Mouse (Mus musculus) T-helper 17 cell (primary cell): ENCODE measurements at regions not wholly inside any gene's neighbourhood (a gene's known extent, or its start where the extent isn't known, plus 50 kb on each side); places are given as distances from the start of the nearest gene placed in this dataset.
"Not testable (repeated sequence)": the region's sequence is repeated elsewhere in the genome, so short reads cannot be mapped to it uniquely, and the experiment has no call there.

Experiments
- in situ Hi-C, 2 experiments: fragments of 300-600 bp; cut with MboI, MseI; formaldehyde crosslinking; loops; 1 replicate in 1 of 2; 2 replicates in 1 of 2; pipeline ENCODE4 v1.15.1; 2025; ENCODE audit warnings: high pct_unique_total_duplicates in 2 of 2

DNA sequence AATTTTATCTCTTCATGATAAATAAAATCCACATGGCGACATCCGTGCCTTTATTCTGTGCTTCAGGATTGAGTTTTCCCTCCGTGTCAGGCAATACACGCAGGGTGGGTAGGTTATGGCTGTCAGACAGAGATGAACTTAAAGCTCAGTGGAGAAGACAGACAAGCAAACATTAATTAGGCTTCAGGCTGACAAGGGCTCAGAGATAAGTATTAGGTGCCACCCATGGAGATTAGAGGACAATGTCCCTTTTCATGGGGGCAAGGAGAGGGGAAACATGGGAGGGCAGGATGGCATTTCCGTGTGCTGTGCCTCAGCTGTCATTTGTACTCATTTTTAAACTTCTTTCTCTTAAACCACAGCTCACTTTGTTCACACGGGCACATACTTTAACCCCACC is 381.0 kb downstream of the Kif2b start:
- in situ Hi-C loops: no loop called here

GRCm38 (mm10) chr11:91167336-91167735 is 410.0 kb downstream of the Kif2b start:
- in situ Hi-C loops: not testable (repeated sequence)

DNA sequence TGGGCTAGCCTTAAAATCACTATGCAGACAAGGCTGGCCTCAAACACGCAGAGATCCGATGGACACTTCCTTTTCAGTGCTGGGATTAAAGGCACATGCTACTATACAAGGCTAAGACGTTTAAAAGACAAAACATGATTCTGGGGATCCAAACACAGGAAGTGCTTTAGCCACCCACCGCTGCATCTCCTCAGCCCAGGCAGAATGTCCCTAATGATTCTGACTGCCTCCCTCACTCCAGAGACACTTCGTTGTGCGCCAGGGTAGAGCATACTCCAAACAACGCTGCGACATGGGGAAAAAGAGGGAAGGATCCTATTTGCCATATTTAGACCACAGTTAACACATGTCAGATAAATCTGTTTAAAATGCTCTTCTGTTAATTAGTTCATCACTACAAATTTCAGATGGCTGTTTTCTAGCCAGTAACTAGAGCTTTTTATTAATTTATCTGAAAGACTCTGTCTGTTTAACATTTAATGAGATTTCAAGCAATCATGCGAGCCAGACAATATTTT is 443.5 kb downstream of the Kif2b start:
- in situ Hi-C loops: no loop called here

DNA sequence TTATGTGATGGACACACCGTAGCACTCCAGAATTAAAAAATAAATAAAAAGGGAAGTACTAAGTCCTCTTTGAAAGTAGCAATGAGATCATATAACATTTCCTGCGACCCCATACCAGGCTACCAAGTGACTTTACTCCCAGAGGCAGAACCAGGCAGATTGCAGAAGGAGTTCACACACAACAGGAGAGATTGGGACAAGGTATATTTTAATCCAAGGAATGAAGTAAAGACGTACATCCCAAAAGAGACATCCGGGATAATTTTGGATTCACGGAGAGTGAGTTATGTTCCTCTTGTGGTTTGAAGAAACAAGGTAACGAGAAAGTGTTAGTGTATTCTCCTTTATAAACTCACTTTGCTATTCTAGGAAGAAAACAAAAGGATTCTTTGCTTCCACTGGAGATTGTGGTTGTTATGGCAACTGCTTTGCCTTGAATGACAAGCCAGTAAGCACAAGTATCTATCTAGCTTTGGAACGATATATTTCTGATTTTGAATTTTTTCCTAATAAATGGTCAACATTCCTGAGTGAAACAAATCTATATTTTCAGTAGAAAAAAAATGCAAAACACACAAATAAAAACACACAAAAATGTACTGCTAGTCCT is 444.5 kb downstream of the Kif2b start:
- in situ Hi-C loops: no loop called here

- in situ Hi-C loops: no loop called here
Observed at GRCm38 (mm10) chr11:91131960-91132359, 443.8 kb upstream of the Tom1l1 start.

- in situ Hi-C loops: loop anchor here in 1 of 2 experiments (5.0 kb wide), 1 partner anchor 84 kb away; no protein-coding TSS in a partner anchor
Observed at GRCm38 (mm10) chr11:91098186-91098585, 410.0 kb upstream of the Tom1l1 start.

DNA sequence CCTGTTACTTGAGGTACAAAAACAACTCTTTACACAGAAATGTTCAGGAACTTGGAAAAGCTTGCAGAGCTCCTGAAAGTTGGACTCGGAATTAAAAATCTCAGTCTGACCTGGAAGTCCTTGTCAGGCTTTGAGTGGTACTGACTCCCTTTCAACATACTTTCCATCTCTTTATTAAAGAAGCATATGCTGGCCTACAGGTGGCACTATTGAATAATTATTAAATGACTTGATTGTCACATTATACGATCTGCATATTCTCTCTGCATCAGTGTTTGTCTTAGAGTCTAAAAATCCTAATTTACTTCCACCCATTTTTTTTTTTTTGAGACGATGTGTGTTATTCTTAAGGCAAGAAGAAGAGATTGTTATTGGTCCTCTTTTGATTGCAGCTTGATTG is 409.4 kb upstream of the Tom1l1 start:
- in situ Hi-C loops: loop anchor here in 1 of 2 experiments (5.0 kb wide), 1 partner anchor 85 kb away; no protein-coding TSS in a partner anchor

DNA sequence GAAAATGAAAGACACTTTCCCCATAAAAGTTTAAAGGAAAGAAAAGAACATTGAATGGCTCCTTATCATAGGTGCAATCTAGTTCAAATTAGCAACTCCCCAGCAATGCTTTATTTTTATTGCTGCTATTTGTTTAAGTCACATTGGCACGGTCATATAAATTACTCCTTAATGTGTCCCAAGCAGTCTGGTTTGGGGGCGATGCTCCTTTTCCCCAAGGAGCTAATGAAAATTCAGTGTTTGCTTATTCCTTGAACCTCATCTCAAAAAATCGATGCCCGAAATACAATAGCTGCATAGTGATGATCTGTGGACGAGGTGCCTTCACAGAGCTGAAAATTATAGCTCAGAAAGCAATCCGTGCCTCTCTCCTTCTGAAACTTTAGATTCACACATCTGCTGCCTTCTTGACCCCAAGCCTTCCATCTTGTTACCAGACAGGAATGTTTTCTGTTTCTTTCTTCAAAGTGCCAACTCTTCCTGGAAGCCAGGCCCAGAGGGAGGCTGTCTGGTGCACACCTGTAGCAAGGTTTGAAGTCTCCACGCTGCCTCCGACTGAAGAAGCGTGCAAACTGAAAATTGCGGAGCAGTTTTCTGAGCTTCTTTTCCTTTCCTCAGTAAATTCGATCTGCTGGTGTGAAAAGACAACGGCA is 408.0 kb upstream of the Tom1l1 start:
- in situ Hi-C loops: loop anchor here in 1 of 2 experiments (5.0 kb wide), 1 partner anchor 86 kb away; no protein-coding TSS in a partner anchor

DNA sequence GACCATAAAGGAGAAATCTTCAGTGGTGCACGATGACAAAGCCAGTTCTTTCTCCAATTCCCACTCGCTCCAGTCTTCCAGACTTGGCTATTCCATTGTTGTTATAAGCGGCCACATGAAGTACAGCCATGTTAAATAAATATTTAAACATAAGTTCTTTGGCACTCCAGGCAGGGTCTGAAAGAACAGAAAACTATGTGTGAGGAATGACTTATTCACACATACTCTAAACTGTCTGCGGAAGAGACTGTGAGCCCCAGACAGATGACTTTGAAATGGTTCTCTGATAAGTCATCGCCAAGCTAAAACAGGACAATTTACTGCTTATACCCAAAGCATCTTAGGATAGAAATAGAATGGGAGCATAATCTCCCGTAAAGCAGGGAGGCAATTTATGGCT is 377.2 kb upstream of the Tom1l1 start:
- in situ Hi-C loops: no loop called here

DNA sequence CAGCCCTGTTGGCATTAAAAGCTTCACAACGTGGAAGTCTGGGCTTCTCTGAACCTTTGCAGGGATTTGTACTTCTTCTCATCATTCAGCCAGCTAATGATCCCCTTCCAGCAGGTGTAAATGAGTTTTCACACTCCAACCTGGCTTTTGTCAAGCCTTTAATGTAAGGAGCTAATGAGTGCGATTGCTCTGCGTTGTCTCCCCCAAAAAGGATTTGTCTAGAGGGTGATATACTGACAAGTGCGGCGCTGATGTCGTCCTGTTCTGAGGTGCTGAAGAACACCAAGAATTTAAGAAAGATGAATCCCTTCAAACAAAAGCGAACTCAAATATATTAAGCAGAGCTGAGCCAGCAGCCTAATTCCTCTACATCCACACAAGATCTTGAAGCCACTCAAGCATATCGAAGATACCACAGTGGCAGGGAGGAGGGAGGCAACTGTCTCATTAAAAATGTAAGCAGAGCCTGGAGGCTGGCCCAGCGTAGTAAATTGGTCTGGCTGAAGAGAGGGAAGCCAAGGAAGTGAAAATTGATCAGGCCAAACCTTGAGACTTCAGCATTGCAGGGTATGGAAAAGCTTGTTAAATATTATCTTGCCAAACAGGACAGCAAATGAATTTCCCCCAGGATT is 368.9 kb upstream of the Tom1l1 start:
- in situ Hi-C loops: no loop called here

GRCm38 (mm10) chr11:91053321-91053720 is 365.2 kb upstream of the Tom1l1 start:
- in situ Hi-C loops: no loop called here

GRCm38 (mm10) chr11:91051646-91052045 is 363.5 kb upstream of the Tom1l1 start:
- in situ Hi-C loops: no loop called here

DNA sequence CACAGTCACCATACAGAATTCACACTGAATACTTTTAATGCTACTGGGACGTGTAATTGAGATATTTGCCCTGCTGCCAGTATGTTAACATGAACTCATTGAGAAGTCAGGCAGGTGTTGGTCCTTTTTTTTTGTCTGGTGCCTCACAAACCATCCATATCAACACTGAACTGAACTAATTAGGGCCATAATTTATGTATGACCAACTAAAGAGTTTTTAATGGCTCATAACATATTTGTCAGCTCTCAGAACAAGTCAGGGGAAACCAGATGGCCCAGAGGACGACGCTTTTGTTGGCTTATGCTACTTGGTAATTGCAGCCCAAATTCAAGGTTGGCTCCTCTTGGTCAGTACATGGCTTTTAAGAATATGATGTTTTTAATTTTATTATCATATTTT is 353.3 kb upstream of the Tom1l1 start:
- in situ Hi-C loops: no loop called here
